Mouse (Mus musculus) erythroblast, embryonic 14.5 days (primary cell): ENCODE data around the gene Anxa5.

Experiments
- GATA1 ChIP-seq: IDR thresholded peaks from 2 replicates; pipeline ENCODE4 v1.6.1; 2012; ENCODE audit warnings: low read length, inconsistent platforms, mixed read lengths
- TAL1 ChIP-seq: IDR thresholded peaks from 3 replicates; pipeline ENCODE4 v1.6.1; 2012; ENCODE audit warnings: low read length, inconsistent platforms, mixed read lengths

GRCm38 (mm10) chr3:36501546-36501945, 25.9 kb upstream of the Anxa5 start:
- TF ChIP-seq GATA1, result no peak
- TF ChIP-seq TAL1, result no peak
